8 mouse cellular contexts compared by ENCODE assay signal in the genomic region with DNA sequence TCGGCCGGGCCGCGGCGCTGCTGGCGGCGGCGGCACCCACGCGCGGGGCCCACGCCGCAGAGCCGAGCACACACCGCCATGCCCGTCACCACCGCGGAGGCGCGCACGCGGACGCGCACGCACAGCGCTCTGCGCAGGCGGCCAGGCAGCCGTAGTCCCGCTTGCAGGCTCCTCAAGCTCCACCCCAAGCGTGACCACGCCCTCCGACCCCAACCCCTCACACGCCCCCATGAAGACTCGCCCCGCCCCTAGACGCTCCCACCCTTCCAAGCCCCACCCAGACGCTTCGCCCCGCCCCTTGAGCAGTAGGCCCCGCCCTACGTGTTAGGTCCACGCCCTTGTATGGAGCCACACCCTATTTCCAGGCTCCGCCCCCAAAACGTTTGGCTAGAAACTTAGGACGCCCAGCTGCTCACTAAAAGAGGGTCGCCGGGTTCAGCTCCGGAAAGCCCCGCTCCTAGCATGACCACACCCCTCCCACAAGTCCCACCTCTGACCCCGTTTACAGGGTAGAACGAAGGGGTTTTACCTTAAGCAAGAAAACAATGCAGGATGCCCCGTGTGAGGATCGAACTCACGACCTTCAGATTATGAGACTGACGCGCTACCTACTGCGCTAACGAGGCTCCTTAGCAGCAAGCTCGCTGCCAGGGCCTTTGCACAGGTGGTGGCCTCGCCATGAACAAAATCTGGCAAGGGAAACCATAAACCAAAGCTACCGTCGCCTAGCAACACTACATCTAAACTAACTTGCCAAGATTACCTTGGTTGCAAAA. TPM values are rescaled to one million over a fixed set of nuclear protein-coding genes. Genes with fewer than 3 reads are reported as not detected.
DNase-seq lines count a peak whose midpoint lies in the region; ATAC-seq lines count a peak whose summit lies in the region.

Gene Fbxo31 (minus strand): TSS at position 131 of the 776 bp plus-strand sequence.

- peak within 1 kb of the TSS; percentile 86 for H3K4me3 ChIP-seq in brown adipose tissue, adult 24 weeks (ENCODE audit: insufficient read depth, low read depth, low read length)
- peak within 1 kb of the TSS; percentile 96 for H3K4me3 ChIP-seq in heart, embryonic 13.5 days
- H3K4me3 ChIP-seq in liver, embryonic 12.5 days = peak within 1 kb of the TSS; percentile 86
- H3K4me3 ChIP-seq in stomach, embryonic 15.5 days (replicated peaks) = peak within 1 kb of the TSS; percentile 74

- H3K9ac ChIP-seq in heart, embryonic 13.5 days = peak within 1 kb of the TSS; percentile 94
- H3K9ac ChIP-seq in liver, embryonic 12.5 days = peak within 1 kb of the TSS; percentile 85
- peak within 1 kb of the TSS; percentile 80 for H3K9ac ChIP-seq in stomach, embryonic 15.5 days

- H3K9me3 ChIP-seq in heart, embryonic 13.5 days = no peaks in the 10 kb centered on the region
- no peaks in the 10 kb centered on the region for H3K9me3 ChIP-seq in liver, embryonic 12.5 days (replicated peaks)
- H3K9me3 ChIP-seq in stomach, embryonic 15.5 days = no peaks in the 10 kb centered on the region

- DNase-seq in CD4-positive, CD25-positive, alpha-beta regulatory T cell, adult 2 months (ENCODE audit: low read depth, low spot score) = peak; percentile 97
- peak; percentile 84 for DNase-seq in fat pad, adult 2 months (ENCODE audit: extremely low read depth, low read depth, low spot score)
- peak; percentile 98 for DNase-seq in kidney, postnatal 10 days
- peak; percentile 85 to 92 for DNase-seq in natural killer cell, adult 2 months (ENCODE audit: low spot score in 2 of 2)

- H3K4me1 ChIP-seq in brown adipose tissue, adult 24 weeks (ENCODE audit: control insufficient read depth, insufficient read depth, insufficient read length, low read length) = peaks cover 18% of the 10 kb centered on the region
- H3K4me1 ChIP-seq in heart, embryonic 13.5 days = peaks cover 18% of the 10 kb centered on the region
- peaks cover 60% of the 10 kb centered on the region for H3K4me1 ChIP-seq in liver, embryonic 12.5 days
- peaks cover 25% of the 10 kb centered on the region for H3K4me1 ChIP-seq in stomach, embryonic 15.5 days

- 2% methylated on average over 62 of the region's 63 CpGs for WGBS in heart, embryonic 13.5 days
- WGBS in liver, embryonic 12.5 days (ENCODE audit: insufficient replicate concordance) = 2% methylated on average over 39 of the region's 63 CpGs
- WGBS in stomach, embryonic 15.5 days = 2% methylated on average over 49 of the region's 63 CpGs

- H3K27me3 ChIP-seq in heart, embryonic 13.5 days (replicated peaks) = no peaks in the 10 kb centered on the region
- H3K27me3 ChIP-seq in liver, embryonic 12.5 days (replicated peaks) = no peaks in the 10 kb centered on the region
- H3K27me3 ChIP-seq in stomach, embryonic 15.5 days (replicated peaks) = no peaks in the 10 kb centered on the region

- H3K27ac ChIP-seq in brown adipose tissue, adult 24 weeks (replicated peaks; ENCODE audit: low read depth, low read length) = no peak within 1 kb of the TSS
- peak within 1 kb of the TSS; percentile 73 for H3K27ac ChIP-seq in heart, embryonic 13.5 days (replicated peaks)
- peak within 1 kb of the TSS; percentile 85 for H3K27ac ChIP-seq in liver, embryonic 12.5 days
- H3K27ac ChIP-seq in stomach, embryonic 15.5 days = peak within 1 kb of the TSS; percentile 63

- ATAC-seq in heart, embryonic 13.5 days (ENCODE audit: extremely low read depth, insufficient number of reproducible peaks, low FRiP score, low TSS enrichment) = peak; percentile 98
- ATAC-seq in liver, embryonic 12.5 days = peak; percentile 89
- peak; percentile 90 for ATAC-seq in stomach, embryonic 15.5 days (ENCODE audit: insufficient read depth, low FRiP score, low read depth)

- peak within 1 kb of the TSS; percentile 95 for H3K4me2 ChIP-seq in heart, embryonic 13.5 days
- peak within 1 kb of the TSS; percentile 97 for H3K4me2 ChIP-seq in liver, embryonic 12.5 days
- peak within 1 kb of the TSS; percentile 76 for H3K4me2 ChIP-seq in stomach, embryonic 15.5 days

- no peaks in the 10 kb centered on the region for H3K36me3 ChIP-seq in heart, embryonic 13.5 days
- no peaks in the 10 kb centered on the region for H3K36me3 ChIP-seq in liver, embryonic 12.5 days
- no peaks in the 10 kb centered on the region for H3K36me3 ChIP-seq in stomach, embryonic 15.5 days

RNA-seq across cellular contexts. Expression of gene Fbxo31, which starts in this region (rescaled TPM):
- 9.7 and 14.7 TPM in 2 replicates for polyA plus RNA-seq in brown adipose tissue, adult 24 weeks (2012; ENCODE audit: insufficient read depth, insufficient read length, missing spikeins)
- polyA plus RNA-seq in heart, embryonic 13.5 days (2015; fragmentation: Nextera tagmentation; extraction: Ambion mirVana) = 7.8 and 9.8 TPM in 2 replicates
- 19.6 and 19.8 TPM in 2 replicates for polyA plus RNA-seq in liver, embryonic 12.5 days (2016; fragmentation: Nextera tagmentation; extraction: Ambion mirVana)
- polyA plus RNA-seq in stomach, embryonic 15.5 days (2015; fragmentation: Nextera tagmentation; extraction: Ambion mirVana) = 15.8 and 16.3 TPM in 2 replicates
